Mouse (Mus musculus) kidney, embryonic 16.5 days (tissue): Measurements from ENCODE around the gene Abcb6. TPM values are rescaled to one million over a fixed set of nuclear protein-coding genes. Genes with fewer than 3 reads are reported as not detected.
A peak's percentile ranks its signal among the peaks of the same experiment; 100 is the strongest.

ENCODE experiments used
- ATAC-seq: fragments of 200-750 bp; cut with Nextera tagmentation; 2 replicates; pipeline ENCODE4 v1.8.0; 2017; ENCODE audit warnings: moderate TSS enrichment; ENCODE audit not compliant: low FRiP score, low TSS enrichment
- H3K27ac ChIP-seq: fragments of 300-500 bp; sonication (generic); 2 replicates; pipeline ENCODE4 v1.5.1; 2014; ENCODE audit warnings: low read length
- H3K27me3 ChIP-seq: fragments of 300-500 bp; sonication (generic); 2 replicates; pipeline ENCODE4 v1.6.1; 2014; ENCODE audit warnings: low read length, control low read depth, mixed read lengths; ENCODE audit not compliant: insufficient read depth
- H3K36me3 ChIP-seq: fragments of 300-500 bp; sonication (generic); 2 replicates; pipeline ENCODE4 v1.6.1; 2014; ENCODE audit warnings: low read length, control low read depth, mixed read lengths; ENCODE audit not compliant: insufficient read depth
- H3K4me1 ChIP-seq: fragments of 300-500 bp; sonication (generic); 2 replicates; pipeline ENCODE4 v1.6.1; 2014; ENCODE audit warnings: low read length, control low read depth, mixed read lengths; ENCODE audit not compliant: insufficient read depth
- H3K4me2 ChIP-seq: fragments of 300-500 bp; sonication (generic); replicated peaks from 2 replicates; pipeline ENCODE4 v1.6.1; 2014; ENCODE audit warnings: low read depth, low read length
- H3K4me3 ChIP-seq: fragments of 300-500 bp; sonication (generic); 2 replicates; pipeline ENCODE4 v1.5.1; 2014; ENCODE audit warnings: mild to moderate bottlenecking, low read length
- H3K9ac ChIP-seq: fragments of 300-500 bp; sonication (generic); replicated peaks from 2 replicates; pipeline ENCODE4 v1.6.1; 2014; ENCODE audit warnings: low read length
- H3K9me3 ChIP-seq: fragments of 300-500 bp; sonication (generic); 2 replicates; pipeline ENCODE4 v1.6.1; 2016; ENCODE audit warnings: low read length, control low read depth
- WGBS: fragments of 180-500 bp; shearing (Covaris S2); extraction: QIAGEN DNeasy Blood & Tissue Kit; methylation state at CpG from one replicate; pipeline ENCODE4 v1.1.7; 2014; 5-methylcytosine and 5-hydroxymethylcytosine counted together
- microRNA-seq: library from miRNA; unstranded; fragments of <30 nt; microRNA quantifications from one replicate; pipeline ENCODE4, GENCODE M21; 2016
- polyA plus RNA-seq: library from polyadenylated mRNA; unstranded; fragments of >200 nt; fragmentation: Nextera tagmentation; extraction: Ambion mirVana; gene quantifications from 2 replicates; pipeline ENCODE4 v1.2.1, GENCODE M21; 2015

Abcb6 gene
- polyA plus RNA-seq, 1 experiment from 2014 or later: 36.4 TPM

DNA sequence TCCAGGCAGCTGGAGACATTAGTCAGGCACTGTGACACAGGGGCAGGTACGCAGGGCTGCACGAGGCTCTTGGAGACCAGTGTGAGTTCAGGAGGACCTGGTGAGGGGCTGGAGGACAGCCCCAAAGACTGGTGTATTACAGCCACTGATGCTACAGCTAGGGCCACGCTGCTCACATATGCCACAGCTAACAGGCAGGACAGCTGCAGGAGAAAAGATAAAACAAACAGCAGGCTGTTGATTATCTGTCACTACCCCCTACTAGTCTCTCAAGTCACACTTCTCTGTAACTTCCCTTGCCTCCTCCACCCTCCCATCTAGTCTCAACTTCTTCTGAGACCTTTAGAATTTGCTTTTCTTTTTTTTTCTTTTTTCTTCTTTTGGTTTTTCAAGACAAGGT is 43.5 kb downstream of the Abcb6 start:
- 68% methylated on average over 3 of the region's 3 CpGs for WGBS

DNA sequence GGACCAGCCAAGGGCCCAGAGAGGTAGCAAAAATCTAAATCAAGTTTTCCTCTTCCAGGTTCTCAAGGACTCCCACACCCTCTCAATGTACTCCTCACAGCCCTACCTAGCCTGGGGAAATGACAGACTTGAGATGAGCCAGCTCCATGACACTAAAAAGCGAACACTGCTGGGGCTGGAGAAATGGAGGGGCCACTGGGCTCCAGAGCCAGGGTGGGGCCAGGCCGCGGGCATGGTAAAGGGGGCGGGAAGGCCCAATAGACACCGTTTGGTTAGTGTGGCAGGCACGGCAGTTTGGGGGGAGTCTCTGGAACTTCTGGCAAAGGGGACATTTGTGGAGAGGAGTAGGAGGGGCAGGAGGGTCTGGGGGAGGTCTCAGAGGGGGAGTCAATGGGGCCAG is 43.9 kb downstream of the Abcb6 start:
- Histone ChIP-seq H3K27me3 (no peaks in the 10 kb centered on the region), H3K36me3 (peaks cover 37% of the 10 kb centered on the region), H3K9me3 (no peaks in the 10 kb centered on the region), H3K27ac (no peak overlapping the region), H3K4me3 (no peak overlapping the region), H3K9ac (no peak overlapping the region), H3K4me1 (peaks cover 10% of the 10 kb centered on the region; the same call in 1 of the 2 replicates), H3K4me2 (no peak overlapping the region)
- WGBS: 77% methylated on average over 6 of the region's 6 CpGs
- no peak for ATAC-seq

More for the DNA sequence above, 43.5 kb downstream of the Abcb6 start:
- Histone ChIP-seq H3K9me3 (no peaks in the 10 kb centered on the region), H3K4me3 (no peak overlapping the region), H3K27ac (no peak overlapping the region), H3K9ac (no peak overlapping the region), H3K27me3 (no peaks in the 10 kb centered on the region), H3K36me3 (peaks cover 37% of the 10 kb centered on the region), H3K4me1 (peaks cover 10% of the 10 kb centered on the region; the same call in 1 of the 2 replicates), H3K4me2 (no peak overlapping the region)
- no peak for ATAC-seq

DNA sequence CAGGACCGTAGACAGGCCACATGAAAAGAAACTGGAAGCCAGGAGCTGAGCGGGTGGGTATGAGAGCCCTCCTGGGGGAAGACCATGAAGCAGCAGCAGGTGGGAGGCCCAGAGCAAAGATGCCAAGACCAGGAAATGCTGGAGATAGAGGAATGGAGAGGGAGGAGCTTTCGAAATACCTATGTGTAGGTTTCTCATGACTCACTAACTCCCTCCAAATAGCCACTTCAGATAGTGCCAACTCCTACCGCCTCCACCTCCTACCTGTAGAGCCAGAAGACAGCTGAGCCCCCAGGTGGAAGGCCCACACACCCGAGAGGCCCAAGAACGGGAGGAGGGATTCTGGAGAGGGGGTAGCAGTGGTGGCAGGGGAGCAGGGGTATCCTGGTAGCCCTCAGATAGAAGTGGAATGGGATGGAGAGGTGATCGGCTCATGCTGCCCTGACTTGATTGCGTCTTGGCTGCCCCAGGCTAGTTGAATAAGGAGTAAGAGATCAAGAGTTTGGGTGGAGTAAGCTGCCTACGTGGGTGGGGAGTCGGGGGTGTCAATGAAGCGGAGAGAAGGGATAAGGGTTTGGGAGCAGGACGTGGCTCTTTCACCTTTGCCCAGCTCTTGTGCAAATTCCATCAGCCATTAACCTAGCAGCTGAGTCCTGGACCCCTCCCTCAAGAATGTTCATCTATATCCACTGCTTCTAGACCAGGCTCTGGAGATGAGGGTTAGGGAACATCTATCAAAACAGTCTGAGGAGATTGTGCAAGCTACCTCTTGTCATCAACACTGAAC is 46.6 kb downstream of the Abcb6 start, which contains the start of gene Slc23a3:
Gene Slc23a3, minus strand, starts transcription at position 470 of the 787 bp plus-strand sequence.
- H3K36me3 ChIP-seq: peaks cover 28% of the 10 kb centered on the region
- ATAC-seq: peak; percentile 75
- peak within 1 kb of the TSS; percentile 34; the same call in 1 of the 2 replicates for H3K4me2 ChIP-seq
- H3K4me3 ChIP-seq: no peak within 1 kb of the TSS
- 53% methylated on average over 12 of the region's 12 CpGs for WGBS
- H3K9me3 ChIP-seq: no peaks in the 10 kb centered on the region
- H3K4me1 ChIP-seq: 0 out of 2 replicates have a peak, but pooled peaks cover 3% of the 10 kb centered on the region
- no peaks in the 10 kb centered on the region for H3K27me3 ChIP-seq
- 0 out of 2 replicates have a peak within 1 kb of the TSS, but pooled peaks have one; percentile 10 for H3K9ac ChIP-seq
- peak within 1 kb of the TSS; percentile 66; the same call in 1 of the 2 replicates for H3K27ac ChIP-seq

DNA sequence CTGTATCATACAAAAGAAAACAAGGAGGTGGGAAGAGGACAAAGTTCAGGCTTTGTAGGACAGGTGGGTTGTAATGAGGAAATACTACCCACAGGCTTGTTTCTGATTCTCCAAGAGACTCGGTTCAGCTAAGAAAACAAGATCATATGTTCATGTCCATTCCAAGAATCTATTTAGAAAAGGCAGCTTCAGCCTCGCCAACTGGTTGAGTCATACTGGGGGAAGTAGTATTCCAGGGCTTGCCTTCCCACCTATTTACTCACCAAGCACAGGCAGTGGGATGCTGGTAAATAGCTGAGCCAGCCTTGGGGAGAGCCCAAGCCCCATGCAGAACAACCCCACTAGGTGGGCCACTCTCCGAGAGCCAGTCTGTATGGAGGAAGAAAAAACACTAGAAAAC is 51.6 kb downstream of the Abcb6 start:
- no peaks in the 10 kb centered on the region for H3K27me3 ChIP-seq
- no peak overlapping the region for H3K4me2 ChIP-seq
- H3K4me3 ChIP-seq: no peak overlapping the region
- H3K36me3 ChIP-seq: no peaks in the 10 kb centered on the region
- H3K9ac ChIP-seq: no peak overlapping the region
- WGBS: 72% methylated on average over 3 of the region's 3 CpGs
- no peak for ATAC-seq
- no peaks in the 10 kb centered on the region for H3K9me3 ChIP-seq
- no peak overlapping the region for H3K27ac ChIP-seq
- H3K4me1 ChIP-seq: 0 out of 2 replicates have a peak, but pooled peaks cover 9% of the 10 kb centered on the region

DNA sequence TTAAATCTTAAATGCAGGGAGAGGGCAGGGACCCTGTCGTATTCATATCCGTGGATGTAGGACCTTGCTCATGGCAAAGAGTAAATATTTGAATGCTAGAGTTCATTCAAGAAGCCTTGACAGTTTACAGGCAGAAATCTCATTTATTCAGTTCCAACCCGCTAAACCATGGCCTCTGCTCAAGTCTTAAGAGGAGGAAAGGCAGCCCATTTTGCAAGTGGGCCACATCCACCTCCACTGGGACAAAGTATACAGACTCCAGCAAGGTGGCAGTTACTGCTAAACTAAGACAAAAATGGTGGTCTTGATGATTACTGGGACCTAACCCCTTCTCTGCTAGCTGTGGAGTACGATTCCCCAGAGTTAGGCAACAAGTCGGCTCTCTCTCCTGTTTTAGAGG is 54.8 kb downstream of the Abcb6 start:
- Histone ChIP-seq H3K4me1 (0 out of 2 replicates have a peak, but pooled peaks cover 5% of the 10 kb centered on the region), H3K27me3 (no peaks in the 10 kb centered on the region), H3K27ac (peak overlapping the region; percentile 99), H3K4me3 (peak overlapping the region; percentile 57), H3K9me3 (no peaks in the 10 kb centered on the region), H3K36me3 (no peaks in the 10 kb centered on the region), H3K4me2 (peak overlapping the region; percentile 57), H3K9ac (peak overlapping the region; percentile 78)
- 37% methylated on average over 5 of the region's 5 CpGs for WGBS
- no peak for ATAC-seq

DNA sequence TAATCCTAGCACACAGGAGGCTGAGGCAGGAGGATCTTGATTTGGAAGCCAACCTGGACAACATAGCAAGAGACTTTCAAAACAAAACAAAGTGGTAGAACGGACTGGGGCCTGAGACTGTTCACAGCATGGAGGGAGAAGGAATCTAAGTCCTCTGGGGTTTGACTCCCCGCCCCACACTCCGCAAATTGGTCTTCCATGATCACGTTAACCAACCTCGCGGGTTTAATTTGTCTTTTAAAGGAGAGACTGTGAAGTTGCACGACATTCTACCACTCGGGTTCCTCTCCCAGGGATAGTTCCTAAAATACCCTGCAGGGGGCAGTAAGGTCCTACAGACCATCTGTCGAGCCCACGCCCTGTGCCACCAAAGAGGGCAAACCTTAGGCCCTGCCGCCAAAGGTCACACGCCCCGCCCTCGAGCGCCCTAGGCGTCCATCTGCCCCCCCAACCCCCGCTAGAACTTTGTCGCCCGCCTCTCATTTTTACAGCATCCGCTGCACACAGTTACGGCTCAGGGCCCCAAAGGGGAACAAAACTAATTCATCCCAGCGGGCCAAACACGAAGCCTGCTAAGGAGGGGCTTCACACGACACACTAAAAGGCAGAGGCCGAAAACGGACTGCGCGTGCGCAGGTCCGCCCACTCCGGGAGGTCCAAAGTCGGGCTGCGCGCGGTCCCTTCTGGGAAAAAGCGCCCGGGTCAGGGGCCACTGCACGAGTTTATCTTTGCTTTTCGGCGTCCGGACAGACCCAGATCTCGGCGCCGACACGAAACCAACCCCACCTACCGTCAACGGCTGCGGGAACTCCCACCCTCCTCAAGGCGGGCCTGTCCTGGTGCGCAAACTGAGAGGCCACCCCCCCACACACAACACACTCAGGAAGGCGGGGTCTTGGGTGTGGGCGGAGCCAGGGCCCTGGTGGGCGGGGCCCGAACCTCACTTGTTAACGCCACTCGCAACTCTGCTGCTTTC is 55.6 kb downstream of the Abcb6 start, which contains the start of gene Nhej1:
Gene Nhej1, minus strand, starts transcription at position 855 of the 976 bp plus-strand sequence.
- no peaks in the 10 kb centered on the region for H3K36me3 ChIP-seq
- no peaks in the 10 kb centered on the region for H3K27me3 ChIP-seq
- ATAC-seq: peak; percentile 97
- peak within 1 kb of the TSS; percentile 57 for H3K4me2 ChIP-seq
- H3K4me1 ChIP-seq: 0 out of 2 replicates have a peak, but pooled peaks cover 5% of the 10 kb centered on the region
- peak within 1 kb of the TSS; percentile 99 for H3K27ac ChIP-seq
- H3K9ac ChIP-seq: peak within 1 kb of the TSS; percentile 78
- H3K9me3 ChIP-seq: no peaks in the 10 kb centered on the region
- peak within 1 kb of the TSS; percentile 57 for H3K4me3 ChIP-seq
- 1% methylated on average over 56 of the region's 56 CpGs for WGBS

DNA sequence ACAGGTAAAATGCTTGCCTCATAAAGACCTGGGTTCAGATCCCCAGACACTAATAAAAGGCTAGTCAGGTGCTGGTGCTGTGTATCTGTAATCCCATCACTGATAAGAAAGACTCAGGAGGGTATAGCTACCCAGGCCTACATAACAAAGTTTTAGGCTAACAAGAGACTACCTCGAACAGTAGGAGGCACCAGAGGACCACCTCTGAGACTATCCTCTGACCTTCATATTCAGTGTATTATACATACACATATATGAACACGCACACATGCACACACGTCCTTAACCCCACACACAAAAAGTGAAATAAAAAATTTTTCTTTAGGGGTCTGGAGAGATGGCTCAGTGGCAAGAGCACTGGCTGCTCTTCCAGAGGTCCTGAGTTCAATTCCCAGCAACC is 58.0 kb downstream of the Abcb6 start:
- Histone ChIP-seq H3K4me3 (no peak overlapping the region), H3K27ac (no peak overlapping the region), H3K4me1 (0 out of 2 replicates have a peak, but pooled peaks cover 5% of the 10 kb centered on the region), H3K9ac (no peak overlapping the region), H3K9me3 (no peaks in the 10 kb centered on the region), H3K27me3 (no peaks in the 10 kb centered on the region), H3K36me3 (no peaks in the 10 kb centered on the region), H3K4me2 (no peak overlapping the region)
- no peak for ATAC-seq
- 78% methylated on average over 3 of the region's 3 CpGs for WGBS

Small RNA genes lying within 50 kb of the gene (microRNA-seq; reads per million reads assigned to microRNA genes)
- gene Gm27943: not detected

Other genes with a start within 250 kb of the Abcb6 start
- gene Cfap65, start 244.8 kb downstream of the Abcb6 start, polyA plus RNA-seq: 0.09 TPM in 1 of 2 replicates, not detected in the other
- 2.4 and 3.4 TPM in 2 replicates for gene Ihh, start 228.7 kb downstream of the Abcb6 start, polyA plus RNA-seq
- 10.0 and 12.1 TPM in 2 replicates for gene Nhej1, start 55.2 kb downstream of the Abcb6 start, polyA plus RNA-seq
- gene Slc23a3, start 46.5 kb downstream of the Abcb6 start, polyA plus RNA-seq: 5.9 and 6.2 TPM in 2 replicates
- gene Cnppd1, start 37.7 kb downstream of the Abcb6 start, polyA plus RNA-seq: 51.1 and 54.4 TPM in 2 replicates
- gene Retreg2, start 37.6 kb downstream of the Abcb6 start, polyA plus RNA-seq: 56.3 and 59.8 TPM in 2 replicates
- gene Zfand2b, start 11.7 kb downstream of the Abcb6 start, polyA plus RNA-seq: 48.4 and 51.0 TPM in 2 replicates
- 29.2 and 30.1 TPM in 2 replicates for gene Ankzf1, start 11.8 kb upstream of the Abcb6 start, polyA plus RNA-seq
- gene Atg9a, start 11.8 kb upstream of the Abcb6 start, polyA plus RNA-seq: 33.0 and 36.0 TPM in 2 replicates
- gene Glb1l, start 30.4 kb upstream of the Abcb6 start, polyA plus RNA-seq: 57.4 and 63.8 TPM in 2 replicates
- 153 and 169 TPM in 2 replicates for gene Stk16, start 30.4 kb upstream of the Abcb6 start, polyA plus RNA-seq
- 96.3 and 102 TPM in 2 replicates for gene Tuba4a, start 39.5 kb upstream of the Abcb6 start, polyA plus RNA-seq
- not detected in 2 replicates for gene A630095N17Rik, start 51.7 kb upstream of the Abcb6 start, polyA plus RNA-seq
- gene Dnajb2, start 56.0 kb upstream of the Abcb6 start, polyA plus RNA-seq: 41.3 and 45.7 TPM in 2 replicates
- gene Ptprn, start 84.1 kb upstream of the Abcb6 start, polyA plus RNA-seq: 0.54 and 0.87 TPM in 2 replicates
- 1.0 and 3.0 TPM in 2 replicates for gene Resp18, start 98.0 kb upstream of the Abcb6 start, polyA plus RNA-seq
- gene Dnpep, start 137.6 kb upstream of the Abcb6 start, polyA plus RNA-seq: 168 and 184 TPM in 2 replicates
- 41.6 and 53.6 TPM in 2 replicates for gene Des, start 179.9 kb upstream of the Abcb6 start, polyA plus RNA-seq
- gene Speg, start 194.9 kb upstream of the Abcb6 start, polyA plus RNA-seq: 61.4 and 61.5 TPM in 2 replicates